Mouse (Mus musculus): ENCODE measurements around the gene Apobec1.
"Not testable (repeated sequence)": the region's sequence is repeated elsewhere in the genome, so short reads cannot be mapped to it uniquely, and the experiment has no call there.

DNA sequence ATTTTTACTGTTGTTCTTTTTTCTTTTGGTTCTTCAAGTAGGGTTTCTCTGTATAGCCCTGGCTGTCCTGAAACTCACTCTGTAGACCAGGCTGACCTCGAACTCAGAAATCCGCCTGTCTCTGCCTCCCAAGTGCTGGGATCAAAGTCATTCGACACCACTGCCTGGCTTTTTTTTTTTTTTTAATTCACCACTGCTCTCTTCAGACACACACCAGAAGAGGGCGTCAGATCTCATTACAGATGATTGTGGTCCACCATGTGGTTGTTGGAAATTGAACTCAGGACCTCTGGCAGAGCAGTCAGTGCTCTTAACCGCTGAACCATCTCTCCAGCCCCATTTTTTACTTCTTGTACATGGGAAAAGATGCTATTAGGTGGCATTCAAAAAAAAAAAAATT lies 59.8 kb downstream of the Apobec1 start:
- not testable (repeated sequence) for TF ChIP-seq EP300, CTCF (IDR thresholded peaks at IDR 0.05)
